Mouse (Mus musculus) liver, postnatal 0 days (tissue): ENCODE results near the gene Zdhhc3.

Experiments used
- CTCF ChIP-seq: sonication (generic); IDR thresholded peaks from 2 replicates; pipeline ENCODE4 v1.5.1; 2016; ENCODE audit warnings: antibody characterized with exemption, low read depth
- EP300 ChIP-seq: IDR thresholded peaks from 2 replicates; pipeline ENCODE4 v1.6.1; 2016; ENCODE audit warnings: antibody characterized with exemption, low read depth, mild to moderate bottlenecking

DNA sequence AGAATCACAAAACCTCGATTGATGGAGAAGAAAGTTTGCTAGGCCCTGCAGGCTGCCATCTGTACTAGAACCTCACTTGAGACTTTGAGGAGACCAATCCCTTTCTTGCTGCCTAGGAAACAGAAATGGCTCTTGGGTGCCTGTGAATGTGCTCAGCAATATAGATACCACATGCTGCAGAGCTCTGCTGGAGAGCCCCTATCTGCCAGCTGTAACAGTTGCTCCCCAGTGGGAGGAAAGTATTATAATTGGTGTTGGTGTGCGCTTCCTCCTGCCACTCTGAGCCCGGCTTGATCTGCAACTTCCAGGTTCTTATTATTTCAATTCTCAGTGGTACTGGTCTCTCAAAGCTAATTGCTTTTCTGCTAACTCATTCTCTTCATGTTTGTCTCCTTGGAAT, 10.0 kb upstream of the Zdhhc3 start:
- TF ChIP-seq CTCF (no peak), EP300 (no peak)
